Comparison of ENCODE assay signal across 26 mouse cellular contexts in genomic region chr4:135090613-135091012, GRCm38 (mm10). TPM values are rescaled to one million over a fixed set of nuclear protein-coding genes. Genes with fewer than 3 reads are reported as not detected.
DNase-seq lines count a peak whose midpoint lies in the region; ATAC-seq and TF ChIP-seq lines count a peak whose summit lies in the region.
"Had no signal": no experiment of that assay in that cellular context is flagged by ENCODE, and none has a peak within 500 bp of the region (broad histone marks: within the 10 kb centered on the region; RNA-seq: fewer than 3 reads in every experiment).

No protein-coding gene starts in this region.

- H3K9ac ChIP-seq in embryonic facial prominence, embryonic 15.5 days: no peak overlapping the region
- H3K9ac ChIP-seq in lung, embryonic 14.5 days: no peak overlapping the region
- H3K9ac ChIP-seq in midbrain, embryonic 16.5 days (ENCODE audit: low read depth, low read length): no peak overlapping the region
- H3K9ac ChIP-seq: embryonic facial prominence, embryonic 12.5 days; forebrain, embryonic 12.5 days; forebrain, embryonic 15.5 days; heart, embryonic 13.5 days; hindbrain, embryonic 15.5 days had no signal

- TF ChIP-seq CTCF in lung, embryonic 14.5 days (IDR thresholded peaks at IDR 0.05; ENCODE audit: low read depth): no peak

- H3K4me1 ChIP-seq in embryonic facial prominence, embryonic 15.5 days: peaks cover 12% of the 10 kb centered on the region
- peaks cover 11% of the 10 kb centered on the region for H3K4me1 ChIP-seq in embryonic facial prominence, embryonic 10.5 days
- no peaks in the 10 kb centered on the region for H3K4me1 ChIP-seq in lung, embryonic 14.5 days (ENCODE audit: insufficient read depth)
- no peaks in the 10 kb centered on the region for H3K4me1 ChIP-seq in midbrain, embryonic 16.5 days (ENCODE audit: control insufficient read depth, insufficient read depth, low read length)
- H3K4me1 ChIP-seq: forebrain, embryonic 12.5 days; forebrain, embryonic 15.5 days; heart, embryonic 13.5 days; hindbrain, embryonic 15.5 days had no signal

- H3K4me2 ChIP-seq in embryonic facial prominence, embryonic 15.5 days (replicated peaks): no peak overlapping the region
- no peak overlapping the region for H3K4me2 ChIP-seq in lung, embryonic 14.5 days
- H3K4me2 ChIP-seq in myocyte (ENCODE audit: low read depth): no peak overlapping the region
- no peak overlapping the region for H3K4me2 ChIP-seq in midbrain, embryonic 16.5 days (ENCODE audit: low read length)
- H3K4me2 ChIP-seq: embryonic facial prominence, embryonic 12.5 days; forebrain, embryonic 12.5 days; forebrain, embryonic 15.5 days; heart, embryonic 13.5 days; hindbrain, embryonic 15.5 days had no signal

- no peak for DNase-seq in embryonic facial prominence, embryonic 10.5 days (ENCODE audit: low spot score)
- peak; percentile 14 for DNase-seq in lung, embryonic 14.5 days
- DNase-seq in lung, postnatal 36 days: no peak
- no peak for DNase-seq in ovary, postnatal 10 days (ENCODE audit: low spot score)
- DNase-seq: adrenal gland, postnatal 10 days; adrenal gland, postnatal 36 days; B cell, adult 2 months; cerebellum, adult 18-20 months; cerebellum, adult 9-10 months; cerebellum, postnatal 25 days; gastrocnemius, postnatal 25 days; heart, adult 2 months; heart, postnatal 14 days; heart, postnatal 4 days had no signal

- no peaks in the 10 kb centered on the region for H3K9me3 ChIP-seq in embryonic facial prominence, embryonic 15.5 days (replicated peaks)
- no peaks in the 10 kb centered on the region for H3K9me3 ChIP-seq in embryonic facial prominence, embryonic 10.5 days
- H3K9me3 ChIP-seq in lung, embryonic 14.5 days (ENCODE audit: low read depth, low read length): no peaks in the 10 kb centered on the region
- no peaks in the 10 kb centered on the region; the same call in 1 of the 2 replicates for H3K9me3 ChIP-seq in midbrain, embryonic 16.5 days (replicated peaks; ENCODE audit: control insufficient read depth, low read length, poor library complexity, severe bottlenecking)
- H3K9me3 ChIP-seq: embryonic facial prominence, embryonic 12.5 days; forebrain, embryonic 12.5 days; forebrain, embryonic 15.5 days; G1E; heart, embryonic 10.5 days; heart, embryonic 13.5 days; hindbrain, embryonic 15.5 days had no signal

- ATAC-seq in embryonic facial prominence, embryonic 15.5 days (ENCODE audit: insufficient number of reproducible peaks, low FRiP score, low TSS enrichment, low read depth): 0 out of 2 replicates have a peak, but pooled peaks have one; percentile 45
- ATAC-seq in lung, embryonic 14.5 days (ENCODE audit: insufficient read depth): no peak
- no peak for ATAC-seq in midbrain, embryonic 16.5 days
- ATAC-seq: forebrain, embryonic 15.5 days; Patski had no signal

- WGBS in embryonic facial prominence, embryonic 15.5 days: 69% methylated on average over 13 of the region's 13 CpGs
- 80% methylated on average over 13 of the region's 13 CpGs for WGBS in embryonic facial prominence, embryonic 10.5 days
- WGBS in lung, embryonic 14.5 days: 69% methylated on average over 13 of the region's 13 CpGs
- 81% methylated on average over 13 of the region's 13 CpGs for WGBS in midbrain, embryonic 16.5 days

- H3K27ac ChIP-seq in embryonic facial prominence, embryonic 15.5 days (replicated peaks): no peak overlapping the region
- H3K27ac ChIP-seq in embryonic facial prominence, embryonic 10.5 days (replicated peaks): no peak overlapping the region
- H3K27ac ChIP-seq in lung, embryonic 14.5 days (ENCODE audit: low read depth): no peak overlapping the region
- H3K27ac ChIP-seq in midbrain, embryonic 16.5 days (ENCODE audit: low read length): no peak overlapping the region
- H3K27ac ChIP-seq: embryonic facial prominence, embryonic 12.5 days; forebrain, embryonic 12.5 days; forebrain, embryonic 15.5 days; heart, adult 2 months; heart, embryonic 10.5 days; heart, embryonic 13.5 days; hindbrain, embryonic 15.5 days had no signal

- peaks cover 4% of the 10 kb centered on the region for H3K27me3 ChIP-seq in embryonic facial prominence, embryonic 15.5 days
- peaks cover 4% of the 10 kb centered on the region; the same call in 1 of the 2 replicates for H3K27me3 ChIP-seq in embryonic facial prominence, embryonic 10.5 days (replicated peaks; ENCODE audit: low read depth, poor library complexity, severe bottlenecking)
- H3K27me3 ChIP-seq in lung, embryonic 14.5 days (ENCODE audit: insufficient read depth, low read length): no peaks in the 10 kb centered on the region
- H3K27me3 ChIP-seq in myocyte (ENCODE audit: control insufficient read depth, insufficient read depth, insufficient read length): no peaks in the 10 kb centered on the region
- H3K27me3 ChIP-seq in midbrain, embryonic 16.5 days (ENCODE audit: control insufficient read depth, insufficient read depth, low read depth, low read length): no peaks in the 10 kb centered on the region
- H3K27me3 ChIP-seq: forebrain, embryonic 12.5 days; forebrain, embryonic 15.5 days; hindbrain, embryonic 15.5 days; Patski had no signal

- no peak overlapping the region for H3K4me3 ChIP-seq in embryonic facial prominence, embryonic 15.5 days (replicated peaks)
- H3K4me3 ChIP-seq in embryonic facial prominence, embryonic 10.5 days: no peak overlapping the region
- H3K4me3 ChIP-seq in lung, embryonic 14.5 days (ENCODE audit: low read depth, low read length): no peak overlapping the region
- H3K4me3 ChIP-seq in myocyte: no peak overlapping the region
- no peak overlapping the region for H3K4me3 ChIP-seq in midbrain, embryonic 16.5 days (ENCODE audit: low read depth, low read length)
- H3K4me3 ChIP-seq: embryonic facial prominence, embryonic 12.5 days; erythroblast, embryonic 14.5 days; forebrain, embryonic 12.5 days; forebrain, embryonic 15.5 days; heart, adult 2 months; heart, embryonic 10.5 days; heart, embryonic 13.5 days; hindbrain, embryonic 15.5 days had no signal

- no peak for TF ChIP-seq POLR2A in myocyte (IDR thresholded peaks at IDR 0.05; ENCODE audit: insufficient read length, low read depth)

- no peaks in the 10 kb centered on the region for H3K79me2 ChIP-seq in myocyte (ENCODE audit: control insufficient read depth, insufficient read depth)

- H3K36me3 ChIP-seq in embryonic facial prominence, embryonic 15.5 days: no peaks in the 10 kb centered on the region
- no peaks in the 10 kb centered on the region for H3K36me3 ChIP-seq in embryonic facial prominence, embryonic 10.5 days (replicated peaks)
- H3K36me3 ChIP-seq in lung, embryonic 14.5 days (ENCODE audit: insufficient read depth): no peaks in the 10 kb centered on the region
- H3K36me3 ChIP-seq in myocyte (ENCODE audit: control insufficient read depth, insufficient read depth): no peaks in the 10 kb centered on the region
- H3K36me3 ChIP-seq in midbrain, embryonic 16.5 days (ENCODE audit: control insufficient read depth, insufficient read depth, low read length): no peaks in the 10 kb centered on the region
- H3K36me3 ChIP-seq: embryonic facial prominence, embryonic 12.5 days; forebrain, embryonic 12.5 days; forebrain, embryonic 15.5 days; G1E; heart, embryonic 10.5 days; heart, embryonic 13.5 days; hindbrain, embryonic 15.5 days had no signal

- H3ac ChIP-seq in myocyte (ENCODE audit: control insufficient read depth, insufficient read length): no peak overlapping the region

TF ChIP-seq in myocyte, 11 proteins besides CTCF, POLR2A, EP300 and RAD21:
- TF ChIP-seq SRF (IDR thresholded peaks at IDR 0.05; ENCODE audit: control insufficient read depth, insufficient read length, low read depth): no peak
- TF ChIP-seq MYOG (IDR thresholded peaks at IDR 0.05; ENCODE audit: control insufficient read depth in 1 of 3, insufficient read depth in 1 of 3, insufficient read length in 2 of 3, low read depth in 2 of 3): peak in 2 of 3 experiments; percentile 74 to 80
- TF ChIP-seq E2F4 (IDR thresholded peaks at IDR 0.05; ENCODE audit: insufficient read depth): no peak
- peak; percentile 50 for TF ChIP-seq TCF3 (IDR thresholded peaks at IDR 0.05; ENCODE audit: insufficient read length, low read depth)
- TF ChIP-seq MYOD1 (IDR thresholded peaks at IDR 0.05; ENCODE audit: control insufficient read depth in 1 of 3, insufficient read length in 2 of 3, low read depth in 2 of 3): peak in 2 of 3 experiments; percentile 41 to 76
- TF ChIP-seq MAX (IDR thresholded peaks at IDR 0.05; ENCODE audit: low read depth): no peak
- no peak for TF ChIP-seq REST (IDR thresholded peaks at IDR 0.05; ENCODE audit: insufficient read depth, insufficient read length)

RNA-seq across cellular contexts. Expression of gene Runx3, which starts 29.8 kb away (rescaled TPM):
- 2.9 and 3.2 TPM in 2 replicates for polyA plus RNA-seq in embryonic facial prominence, embryonic 15.5 days (2015; fragmentation: Nextera tagmentation; extraction: Ambion mirVana)
- polyA plus RNA-seq in embryonic facial prominence, embryonic 10.5 days (2016; fragmentation: Nextera tagmentation; extraction: Ambion mirVana): 0.04 TPM in 2 replicates
- polyA plus RNA-seq in lung, embryonic 14.5 days (2014; fragmentation: Nextera tagmentation; extraction: Ambion mirVana): 0.04 and 0.16 TPM in 2 replicates
- 19.6 TPM for polyA plus RNA-seq in myocyte (2012; fragmentation: generic; extraction: Trizol)
- polyA plus RNA-seq in midbrain, embryonic 16.5 days (2015; fragmentation: Nextera tagmentation; extraction: Ambion mirVana): not detected in 2 replicates
- polyA plus RNA-seq: forebrain, embryonic 15.5 days had no signal
